Mouse (Mus musculus): ENCODE measurements around the gene Pitpnm2. TPM values are rescaled to one million over a fixed set of nuclear protein-coding genes. Genes with fewer than 3 reads are reported as not detected.
A peak's percentile ranks its signal among the peaks of the same experiment; 100 is the strongest.
"Not testable (repeated sequence)": the region's sequence is repeated elsewhere in the genome, so short reads cannot be mapped to it uniquely, and the experiment has no call there.

The Pitpnm2 gene
- polyA plus RNA-seq (2015; fragmentation: Nextera tagmentation; extraction: Ambion mirVana) = 11.8 and 13.0 TPM in 2 replicates

- Histone ChIP-seq H3K9me3 (no peaks in the 10 kb centered on the region), H3K4me2 (peak within 1 kb of the TSS; percentile 83), H3K27ac (peak within 1 kb of the TSS; percentile 79), H3K27me3 (replicated peaks) (no peaks in the 10 kb centered on the region), H3K4me3 (peak within 1 kb of the TSS; percentile 64), H3K9ac (peak within 1 kb of the TSS; percentile 56), H3K36me3 (replicated peaks) (peaks cover 7% of the 10 kb centered on the region; the same call in 1 of the 2 replicates), H3K4me1 (peaks cover 29% of the 10 kb centered on the region)
- peak; percentile 78 for ATAC-seq (replicated peaks)
- WGBS = under 1% methylated on average over 69 of the region's 90 CpGs
Observed at GRCm38 (mm10) chr5:124249614-124250591, at the start of gene Pitpnm2. TSS of gene Pitpnm2 (minus strand) at chr5:124249760.

GRCm38 (mm10) chr5:124299307-124299706 lies 49.7 kb upstream of the Pitpnm2 start:
- not testable (repeated sequence) for ATAC-seq (replicated peaks); H3K4me1 ChIP-seq; H3K4me3 ChIP-seq; H3K9ac ChIP-seq; H3K27me3 ChIP-seq (replicated peaks); H3K9me3 ChIP-seq; H3K27ac ChIP-seq; H3K4me2 ChIP-seq
- H3K36me3 ChIP-seq (replicated peaks) = peaks cover 21% of the 10 kb centered on the region
- WGBS = 55% methylated on average over 4 of the region's 4 CpGs

DNA sequence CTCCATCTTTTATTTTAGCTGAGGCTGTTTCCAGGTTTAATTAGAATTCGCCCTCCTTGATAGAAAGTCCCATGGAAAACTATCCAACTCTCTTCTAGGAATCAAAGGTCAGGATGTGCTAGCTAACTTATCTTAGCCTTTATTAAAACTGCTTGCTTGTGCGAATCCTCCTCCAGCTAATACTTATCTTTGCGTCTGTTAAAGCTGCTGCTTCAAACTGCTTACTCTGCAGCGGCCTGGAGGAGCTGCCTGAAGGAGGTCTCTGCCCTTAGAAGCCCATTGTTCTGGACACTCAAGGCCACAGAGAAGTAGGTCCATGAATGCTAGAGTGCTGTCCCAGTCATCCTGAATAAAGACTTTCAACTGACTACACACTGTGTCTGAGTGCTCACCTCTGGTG lies 46.9 kb upstream of the Pitpnm2 start:
- Histone ChIP-seq H3K9me3 (no peaks in the 10 kb centered on the region), H3K4me3 (no peak overlapping the region), H3K27ac (no peak overlapping the region), H3K4me2 (no peak overlapping the region), H3K27me3 (replicated peaks) (no peaks in the 10 kb centered on the region), H3K9ac (no peak overlapping the region), H3K4me1 (no peaks in the 10 kb centered on the region), H3K36me3 (replicated peaks) (peaks cover 21% of the 10 kb centered on the region)
- 97% methylated on average over 4 of the region's 4 CpGs for WGBS
- no peak for ATAC-seq (replicated peaks)

GRCm38 (mm10) chr5:124293967-124294366 lies 44.4 kb upstream of the Pitpnm2 start:
- Histone ChIP-seq H3K27ac (no peak overlapping the region), H3K4me3 (no peak overlapping the region), H3K4me2 (no peak overlapping the region), H3K27me3 (replicated peaks) (no peaks in the 10 kb centered on the region), H3K36me3 (replicated peaks) (peaks cover 41% of the 10 kb centered on the region), H3K4me1 (no peaks in the 10 kb centered on the region), H3K9ac (no peak overlapping the region), H3K9me3 (no peaks in the 10 kb centered on the region)
- no peak for ATAC-seq (replicated peaks)
- 95% methylated on average over 5 of the region's 5 CpGs for WGBS

GRCm38 (mm10) chr5:124290216-124290615 lies 40.7 kb upstream of the Pitpnm2 start:
- H3K36me3 ChIP-seq (replicated peaks) = peaks cover 50% of the 10 kb centered on the region
- no peak for ATAC-seq (replicated peaks)
- WGBS = 97% methylated on average over 4 of the region's 4 CpGs
- no peaks in the 10 kb centered on the region for H3K27me3 ChIP-seq (replicated peaks)
- no peak overlapping the region for H3K27ac ChIP-seq
- no peaks in the 10 kb centered on the region for H3K4me1 ChIP-seq
- H3K4me2 ChIP-seq = no peak overlapping the region
- H3K9ac ChIP-seq = no peak overlapping the region
- no peak overlapping the region for H3K4me3 ChIP-seq
- H3K9me3 ChIP-seq = no peaks in the 10 kb centered on the region

DNA sequence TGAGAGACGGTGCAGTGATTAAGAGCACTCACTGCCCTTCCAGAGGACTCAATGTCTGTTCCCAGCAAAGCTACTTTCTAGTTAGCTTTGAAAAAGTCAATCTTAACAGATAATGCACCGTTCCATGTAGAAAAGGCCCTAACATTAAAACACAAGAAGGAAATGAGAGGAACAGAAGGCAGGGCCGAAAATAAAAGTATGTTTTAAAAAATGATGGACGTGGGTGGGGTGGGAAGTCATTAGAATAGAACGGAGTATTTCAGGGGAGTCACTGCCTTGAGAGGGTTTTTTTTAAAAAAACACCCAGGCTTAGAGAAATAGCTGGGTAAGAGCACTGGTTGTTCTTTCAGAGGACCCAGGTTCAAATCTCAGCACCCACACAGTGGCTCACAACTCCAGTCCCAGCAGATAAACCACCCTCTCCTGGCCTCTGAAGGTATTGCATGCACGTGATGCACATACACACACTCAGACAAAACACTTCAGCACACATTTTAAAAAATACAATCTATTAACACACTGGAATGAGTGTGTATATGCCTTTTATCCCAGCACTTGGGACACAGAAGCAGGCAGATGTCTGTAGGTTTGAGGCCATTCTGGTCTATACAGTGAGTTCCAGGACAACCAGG lies 38.2 kb upstream of the Pitpnm2 start:
- no peak overlapping the region for H3K4me2 ChIP-seq
- no peaks in the 10 kb centered on the region for H3K4me1 ChIP-seq
- no peak overlapping the region for H3K4me3 ChIP-seq
- H3K27me3 ChIP-seq (replicated peaks) = no peaks in the 10 kb centered on the region
- no peak overlapping the region for H3K27ac ChIP-seq
- WGBS = 96% methylated on average over 6 of the region's 6 CpGs
- peaks cover 54% of the 10 kb centered on the region for H3K36me3 ChIP-seq (replicated peaks)
- H3K9ac ChIP-seq = no peak overlapping the region
- ATAC-seq (replicated peaks) = no peak
- H3K9me3 ChIP-seq = no peaks in the 10 kb centered on the region

DNA sequence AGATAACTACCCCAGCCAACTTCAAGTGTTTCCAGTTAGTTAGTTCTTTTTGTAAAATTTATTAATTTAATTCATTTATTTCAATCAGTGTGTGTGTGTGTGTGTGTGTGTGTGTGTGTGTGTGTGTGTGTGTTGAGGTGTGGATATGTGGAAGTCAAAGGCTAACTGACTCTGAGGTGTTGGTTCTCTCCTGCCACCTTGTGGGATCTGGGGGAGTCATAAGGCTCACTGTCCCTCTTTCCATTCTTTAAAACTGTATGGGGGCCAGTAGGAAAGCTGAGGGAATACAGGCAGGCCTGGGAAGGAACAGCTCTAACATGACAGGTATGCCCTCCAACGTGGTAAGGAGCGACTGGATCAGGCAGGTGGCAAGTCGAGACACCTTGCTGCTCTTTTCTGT lies 34.8 kb upstream of the Pitpnm2 start:
- Histone ChIP-seq H3K27me3 (replicated peaks) (no peaks in the 10 kb centered on the region), H3K9me3 (no peaks in the 10 kb centered on the region), H3K4me2 (no peak overlapping the region), H3K4me3 (no peak overlapping the region), H3K27ac (no peak overlapping the region), H3K4me1 (no peaks in the 10 kb centered on the region), H3K36me3 (replicated peaks) (peaks cover 45% of the 10 kb centered on the region), H3K9ac (no peak overlapping the region)
- no peak for ATAC-seq (replicated peaks)
- WGBS = 69% methylated on average over 3 of the region's 3 CpGs

DNA sequence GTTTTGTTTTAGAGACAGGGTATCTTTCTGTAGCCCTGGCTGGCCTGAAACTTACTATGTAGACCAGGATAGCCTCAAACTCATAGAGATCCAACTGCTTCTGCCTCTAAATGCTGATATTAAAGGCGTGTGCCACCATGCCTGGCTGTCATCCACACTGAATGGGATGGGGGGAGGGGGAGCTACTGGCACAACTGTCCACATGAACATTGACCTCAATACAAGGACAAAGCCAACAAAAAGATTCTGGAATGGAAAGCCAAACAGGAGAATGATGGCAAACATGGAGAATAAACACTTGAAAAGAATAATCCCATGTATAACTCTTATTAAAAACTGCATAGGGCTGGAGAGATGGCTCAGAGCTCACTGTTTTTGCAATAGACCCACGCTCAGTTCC lies 33.3 kb upstream of the Pitpnm2 start:
- H3K9me3 ChIP-seq = no peaks in the 10 kb centered on the region
- H3K27me3 ChIP-seq (replicated peaks) = no peaks in the 10 kb centered on the region
- no peak overlapping the region for H3K4me2 ChIP-seq
- no peak for ATAC-seq (replicated peaks)
- peaks cover 43% of the 10 kb centered on the region; the same call in 1 of the 2 replicates for H3K36me3 ChIP-seq (replicated peaks)
- H3K4me1 ChIP-seq = no peaks in the 10 kb centered on the region
- no peak overlapping the region for H3K9ac ChIP-seq
- WGBS = 93% methylated on average over 2 of the region's 2 CpGs
- no peak overlapping the region for H3K4me3 ChIP-seq
- no peak overlapping the region for H3K27ac ChIP-seq

DNA sequence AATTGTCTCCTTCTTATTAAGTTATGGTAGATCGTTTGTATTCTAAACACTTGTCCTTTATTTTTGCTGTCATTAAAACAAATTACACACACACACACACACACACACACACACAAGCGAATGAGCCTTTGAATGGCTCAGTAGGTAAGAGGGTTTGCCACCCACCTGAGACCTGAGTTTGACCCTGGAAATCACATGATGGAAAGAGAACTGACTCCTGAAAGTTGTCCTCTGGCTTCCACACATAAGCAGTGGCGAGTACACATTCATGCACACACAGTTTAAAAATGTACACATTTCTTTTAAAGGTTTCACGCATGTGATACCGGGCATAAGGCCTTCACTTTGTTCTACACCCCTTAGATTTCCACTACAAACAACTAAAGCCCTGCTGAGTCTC lies 20.7 kb upstream of the Pitpnm2 start:
- WGBS = 85% methylated on average over 5 of the region's 5 CpGs
- 0 out of 2 replicates have a peak overlapping the region, but pooled peaks have one; percentile 2 for H3K27ac ChIP-seq

GRCm38 (mm10) chr5:124269661-124270060 lies 20.1 kb upstream of the Pitpnm2 start:
- peak overlapping the region; percentile 62 for H3K27ac ChIP-seq
- no peak overlapping the region for H3K4me3 ChIP-seq
- no peaks in the 10 kb centered on the region for H3K27me3 ChIP-seq (replicated peaks)
- no peaks in the 10 kb centered on the region for H3K9me3 ChIP-seq
- H3K4me1 ChIP-seq = peaks cover 19% of the 10 kb centered on the region
- 24% methylated on average over 11 of the region's 11 CpGs for WGBS
- ATAC-seq (replicated peaks) = 0 out of 2 replicates have a peak, but pooled peaks have one; percentile 50
- H3K36me3 ChIP-seq (replicated peaks) = peaks cover 5% of the 10 kb centered on the region; the same call in 1 of the 2 replicates
- no peak overlapping the region for H3K9ac ChIP-seq
- no peak overlapping the region for H3K4me2 ChIP-seq

More for the DNA sequence above, 20.7 kb upstream of the Pitpnm2 start:
- no peak overlapping the region for H3K4me2 ChIP-seq
- H3K27me3 ChIP-seq (replicated peaks) = no peaks in the 10 kb centered on the region
- no peaks in the 10 kb centered on the region for H3K9me3 ChIP-seq
- no peak for ATAC-seq (replicated peaks)
- H3K4me1 ChIP-seq = peaks cover 19% of the 10 kb centered on the region
- peaks cover 5% of the 10 kb centered on the region; the same call in 1 of the 2 replicates for H3K36me3 ChIP-seq (replicated peaks)
- no peak overlapping the region for H3K4me3 ChIP-seq
- H3K9ac ChIP-seq = no peak overlapping the region

- Histone ChIP-seq H3K4me1 (peaks cover 19% of the 10 kb centered on the region), H3K9me3 (no peaks in the 10 kb centered on the region), H3K4me2 (no peak overlapping the region), H3K4me3 (no peak overlapping the region), H3K36me3 (replicated peaks) (peaks cover 5% of the 10 kb centered on the region; the same call in 1 of the 2 replicates), H3K27me3 (replicated peaks) (no peaks in the 10 kb centered on the region), H3K9ac (no peak overlapping the region), H3K27ac (no peak overlapping the region)
- WGBS = 95% methylated on average over 6 of the region's 6 CpGs
- ATAC-seq (replicated peaks) = no peak
Observed at GRCm38 (mm10) chr5:124267652-124268051, 18.1 kb upstream of the Pitpnm2 start.

DNA sequence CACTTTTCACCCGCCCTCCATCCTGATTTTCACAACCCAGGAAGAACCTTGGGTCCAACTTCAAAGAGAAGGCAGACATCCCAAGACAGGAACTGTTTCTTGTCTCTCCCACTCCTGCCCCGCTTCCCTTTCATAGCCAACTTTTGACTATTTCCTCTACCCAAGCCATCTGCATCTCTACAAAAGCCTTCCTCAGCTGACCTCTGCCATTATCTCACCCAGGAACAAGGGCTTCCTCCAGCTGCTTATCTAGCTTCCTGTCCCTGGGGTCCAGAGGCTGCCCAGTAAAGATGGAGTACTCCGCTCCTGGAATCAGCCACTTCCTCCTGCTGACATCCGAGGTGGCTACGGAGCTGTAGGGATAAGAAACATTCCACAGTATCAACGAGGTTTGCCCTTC lies 17.3 kb upstream of the Pitpnm2 start:
- H3K9me3 ChIP-seq = no peaks in the 10 kb centered on the region
- H3K9ac ChIP-seq = no peak overlapping the region
- 95% methylated on average over 6 of the region's 6 CpGs for WGBS
- H3K27me3 ChIP-seq (replicated peaks) = no peaks in the 10 kb centered on the region
- no peak overlapping the region for H3K27ac ChIP-seq
- H3K36me3 ChIP-seq (replicated peaks) = peaks cover 8% of the 10 kb centered on the region; the same call in 1 of the 2 replicates
- no peak for ATAC-seq (replicated peaks)
- H3K4me2 ChIP-seq = no peak overlapping the region
- H3K4me1 ChIP-seq = peaks cover 19% of the 10 kb centered on the region
- no peak overlapping the region for H3K4me3 ChIP-seq
